34 mouse cellular contexts compared by ENCODE assay signal in genomic region chr6:135145976-135146375, GRCm38 (mm10). TPM values are rescaled to one million over a fixed set of nuclear protein-coding genes. Genes with fewer than 3 reads are reported as not detected.
"Had no signal": no experiment of that assay in that cellular context is flagged by ENCODE, and none has a peak within 500 bp of the region (broad histone marks: within the 10 kb centered on the region; RNA-seq: fewer than 3 reads in every experiment).

No protein-coding gene starts in this region.

- H3K27ac ChIP-seq: left cerebral cortex, adult 2 months; limb, embryonic 10.5 days; limb, embryonic 12.5 days; limb, embryonic 13.5 days; limb, embryonic 15.5 days; liver, embryonic 12.5 days; liver, embryonic 13.5 days; liver, embryonic 14.5 days; liver, embryonic 15.5 days; lung, embryonic 15.5 days; macrophage; midbrain, embryonic 10.5 days; midbrain, embryonic 12.5 days; midbrain, embryonic 13.5 days; midbrain, embryonic 15.5 days; neural tube, embryonic 12.5 days had no signal

- DNase-seq: left cerebral cortex, postnatal 4 days; liver; liver, embryonic 13.5 days; liver, postnatal 0 days; lung, adult 18-20 months; lung, adult 2 months; lung, embryonic 14.5 days; lung, postnatal 10 days; lung, postnatal 14 days; lung, postnatal 36 days; lung, postnatal 4 days; midbrain, embryonic 14.5 days had no signal

- H3K27me3 ChIP-seq: limb, embryonic 12.5 days; limb, embryonic 15.5 days; liver, embryonic 12.5 days; liver, embryonic 13.5 days; liver, embryonic 15.5 days; lung, embryonic 15.5 days; midbrain, embryonic 13.5 days; midbrain, embryonic 15.5 days; neural tube, embryonic 12.5 days had no signal

- H3K4me3 ChIP-seq: left cerebral cortex, adult 2 months; limb, embryonic 10.5 days; limb, embryonic 12.5 days; limb, embryonic 13.5 days; limb, embryonic 15.5 days; liver, embryonic 12.5 days; liver, embryonic 13.5 days; liver, embryonic 15.5 days; lung, embryonic 15.5 days; megakaryocyte, embryonic 14.5 days; midbrain, embryonic 10.5 days; midbrain, embryonic 12.5 days; midbrain, embryonic 13.5 days; midbrain, embryonic 15.5 days; myocyte; neural tube, embryonic 12.5 days had no signal

- H3K4me1 ChIP-seq: liver, embryonic 15.5 days; midbrain, embryonic 10.5 days; midbrain, embryonic 15.5 days; neural tube, embryonic 12.5 days had no signal

- H3K4me2 ChIP-seq: limb, embryonic 12.5 days; limb, embryonic 13.5 days; limb, embryonic 15.5 days; liver, embryonic 11.5 days; liver, embryonic 12.5 days; liver, embryonic 13.5 days; liver, embryonic 15.5 days; lung, embryonic 14.5 days; lung, embryonic 15.5 days; midbrain, embryonic 12.5 days; midbrain, embryonic 13.5 days; midbrain, embryonic 15.5 days; neural tube, embryonic 12.5 days had no signal

- ATAC-seq: liver, embryonic 12.5 days; liver, postnatal 0 days; lung, postnatal 0 days; midbrain, embryonic 13.5 days; midbrain, embryonic 15.5 days had no signal

- H3K9me3 ChIP-seq: limb, embryonic 10.5 days; limb, embryonic 12.5 days; limb, embryonic 13.5 days; limb, embryonic 15.5 days; liver, embryonic 12.5 days; liver, embryonic 13.5 days; liver, embryonic 15.5 days; lung, embryonic 15.5 days; megakaryocyte, embryonic 14.5 days; midbrain, embryonic 10.5 days; midbrain, embryonic 12.5 days; midbrain, embryonic 13.5 days; midbrain, embryonic 15.5 days; neural tube, embryonic 12.5 days had no signal

- H3K9ac ChIP-seq: limb, embryonic 12.5 days; limb, embryonic 13.5 days; limb, embryonic 15.5 days; liver, embryonic 12.5 days; liver, embryonic 13.5 days; liver, embryonic 14.5 days; liver, embryonic 15.5 days; liver, postnatal 0 days; lung, embryonic 14.5 days; lung, embryonic 15.5 days; midbrain, embryonic 12.5 days; midbrain, embryonic 13.5 days; midbrain, embryonic 15.5 days; neural tube, embryonic 12.5 days had no signal

- H3K36me3 ChIP-seq: limb, embryonic 10.5 days; limb, embryonic 12.5 days; limb, embryonic 13.5 days; limb, embryonic 15.5 days; lung, embryonic 15.5 days; midbrain, embryonic 10.5 days; midbrain, embryonic 12.5 days; midbrain, embryonic 13.5 days; midbrain, embryonic 15.5 days; neural tube, embryonic 12.5 days had no signal

RNA-seq across cellular contexts. Expression of gene Gprc5d, which starts 27.9 kb away (rescaled TPM):
- polyA plus RNA-seq: limb, embryonic 10.5 days; limb, embryonic 11.5 days; limb, embryonic 12.5 days; limb, embryonic 13.5 days; limb, embryonic 15.5 days; lung, embryonic 14.5 days; lung, embryonic 15.5 days; lung, embryonic 16.5 days; lung, postnatal 0 days; macrophage; midbrain, embryonic 10.5 days; midbrain, embryonic 14.5 days; midbrain, embryonic 15.5 days; neural tube, embryonic 11.5 days; neural tube, embryonic 12.5 days had no signal
